ENCODE assay signal across 8 mouse cellular contexts in the genomic region with DNA sequence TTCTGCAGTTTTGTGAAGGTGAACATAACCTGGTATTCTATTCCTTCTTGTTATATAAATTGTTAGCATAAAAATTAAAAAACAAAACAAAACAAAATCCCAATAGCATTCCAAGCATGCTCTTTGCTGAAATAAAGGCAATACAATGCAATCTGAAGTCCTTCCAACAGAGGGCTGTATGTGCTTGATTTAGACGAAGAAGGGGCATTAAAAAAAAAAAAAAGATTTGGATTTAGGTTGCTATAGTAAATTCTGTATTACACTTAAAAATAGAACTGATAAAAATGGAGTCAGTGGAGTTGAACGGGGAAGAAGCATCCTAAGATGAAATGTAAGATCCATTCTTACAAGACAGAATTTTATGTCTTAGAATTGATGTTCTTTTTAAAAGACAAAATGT.
DNase-seq lines count a peak whose midpoint lies in the region; ATAC-seq and TF ChIP-seq lines count a peak whose summit lies in the region.

No protein-coding gene starts in this region.

- WGBS in kidney, postnatal 0 days, result 38% methylated on average over 2 of the region's 2 CpGs

- H3K4me1 ChIP-seq in kidney, postnatal 0 days (replicated peaks; ENCODE audit: insufficient read depth, low read length), result no peaks in the 10 kb centered on the region

- no peak overlapping the region for H3K4me2 ChIP-seq in kidney, postnatal 0 days (ENCODE audit: low read length)

- no peak overlapping the region for H3K27ac ChIP-seq in kidney, postnatal 0 days

- no peak overlapping the region for H3K4me3 ChIP-seq in kidney, postnatal 0 days (replicated peaks; ENCODE audit: low read depth, low read length)

- peak; percentile 17 to 27 for DNase-seq in cerebellum, adult 18-20 months
- no peak for DNase-seq in cerebellum, adult 11-12 months
- no peak for DNase-seq in kidney, postnatal 0 days (ENCODE audit: low spot score)
- DNase-seq in kidney, postnatal 14 days, result no peak
- DNase-seq in Muller cell, postnatal 12 days (ENCODE audit: inconsistent ontology term), result peak; percentile 46
- peak; percentile 4 to 18 for DNase-seq in layer of hippocampus, postnatal 10 days (ENCODE audit: low spot score in 2 of 2)
- no peak for DNase-seq in B cell, adult 2 months
- no peak for DNase-seq in kidney, postnatal 4 days

- H3K27me3 ChIP-seq in kidney, postnatal 0 days (ENCODE audit: insufficient read depth, low read length), result no peaks in the 10 kb centered on the region

- H3K9me3 ChIP-seq in kidney, postnatal 0 days (replicated peaks; ENCODE audit: low read length), result no peaks in the 10 kb centered on the region

- H3K36me3 ChIP-seq in kidney, postnatal 0 days (ENCODE audit: insufficient read depth, low read length), result no peaks in the 10 kb centered on the region

- 0 out of 2 replicates have a peak, but pooled peaks have one; percentile 23 for TF ChIP-seq CTCF in kidney, postnatal 0 days (IDR thresholded peaks at IDR 0.05; ENCODE audit: low read depth)

- no peak for ATAC-seq in kidney, postnatal 0 days (replicated peaks; ENCODE audit: low FRiP score, low read depth)

- no peak overlapping the region for H3K9ac ChIP-seq in kidney, postnatal 0 days (ENCODE audit: low read depth, low read length)

Comparison
In these comparisons a context has a peak if more than half of its experiments do, and no peak if none do; other contexts are left out.
1. DNase-seq: peak in cerebellum, adult 18-20 months (2 of 2), Muller cell, postnatal 12 days (single experiment) and layer of hippocampus, postnatal 10 days (2 of 2); none in cerebellum, adult 11-12 months (single experiment), kidney, postnatal 0 days (single experiment), kidney, postnatal 14 days (single experiment), B cell, adult 2 months (0 of 2) and kidney, postnatal 4 days (0 of 2).